Mouse (Mus musculus) right cerebral cortex, postnatal 36 days (tissue): ENCODE measurements around the gene Arhgap27.
"Not testable (repeated sequence)": the region's sequence is repeated elsewhere in the genome, so short reads cannot be mapped to it uniquely, and the experiment has no call there.

ENCODE experiments used
- DNase-seq, 2 experiments: peaks; one replicate each; pipeline ENCODE4 v3.0.0; 2022; ENCODE audit warnings: low spot score in 2 of 2, mixed read lengths in 1 of 2

Gene Arhgap27

GRCm38 (mm10) chr11:103333719-103334398 lies 29.6 kb downstream of the Arhgap27 start:
- DNase-seq, result peak in 1 of 2 experiments; percentile 35

GRCm38 (mm10) chr11:103332890-103333651 lies 30.4 kb downstream of the Arhgap27 start:
- DNase-seq, result no peak

- peak; percentile 64 for DNase-seq
Observed at GRCm38 (mm10) chr11:103332186-103332889, 31.2 kb downstream of the Arhgap27 start.

- DNase-seq, result no peak
Observed at GRCm38 (mm10) chr11:103331502-103332185, 31.8 kb downstream of the Arhgap27 start.

GRCm38 (mm10) chr11:103330651-103331319 lies 32.7 kb downstream of the Arhgap27 start:
- DNase-seq, result no peak

GRCm38 (mm10) chr11:103326950-103327349 lies 36.5 kb downstream of the Arhgap27 start:
- peak; percentile 45 to 63 for DNase-seq

- peak in 1 of 2 experiments; percentile 34 for DNase-seq
Observed at GRCm38 (mm10) chr11:103325172-103325571, 38.3 kb downstream of the Arhgap27 start.

- DNase-seq, result no peak
Observed at GRCm38 (mm10) chr11:103324723-103325122, 38.8 kb downstream of the Arhgap27 start.

GRCm38 (mm10) chr11:103322832-103323231 lies 40.7 kb downstream of the Arhgap27 start:
- DNase-seq, result not testable (repeated sequence)

GRCm38 (mm10) chr11:103320646-103321045 lies 42.8 kb downstream of the Arhgap27 start:
- no peak for DNase-seq

GRCm38 (mm10) chr11:103320196-103320595 lies 43.3 kb downstream of the Arhgap27 start:
- no peak for DNase-seq

GRCm38 (mm10) chr11:103318042-103318441 lies 45.5 kb downstream of the Arhgap27 start:
- DNase-seq, result no peak

GRCm38 (mm10) chr11:103315379-103315778 lies 48.1 kb downstream of the Arhgap27 start:
- no peak for DNase-seq

GRCm38 (mm10) chr11:103314736-103315374 lies 48.6 kb downstream of the Arhgap27 start:
- DNase-seq, result no peak

GRCm38 (mm10) chr11:103313542-103313941 lies 50.0 kb downstream of the Arhgap27 start:
- DNase-seq, result no peak

GRCm38 (mm10) chr11:103312655-103313255 lies 50.7 kb downstream of the Arhgap27 start:
- no peak for DNase-seq

- no peak for DNase-seq
Observed at GRCm38 (mm10) chr11:103311960-103312611, 51.4 kb downstream of the Arhgap27 start.

- no peak for DNase-seq
Observed at GRCm38 (mm10) chr11:103309956-103310574, 53.4 kb downstream of the Arhgap27 start.

GRCm38 (mm10) chr11:103307910-103308309 lies 55.6 kb downstream of the Arhgap27 start:
- no peak for DNase-seq
